23 mouse cellular contexts compared by ENCODE assay signal in genomic region chr11:107377326-107377725, GRCm38 (mm10).
DNase-seq lines count a peak whose midpoint lies in the region; ATAC-seq lines count a peak whose summit lies in the region.
"Had no signal": no experiment of that assay in that cellular context is flagged by ENCODE, and none has a peak within 500 bp of the region (broad histone marks: within the 10 kb centered on the region; RNA-seq: fewer than 3 reads in every experiment).

No protein-coding gene starts in this region.

- peaks cover 3% of the 10 kb centered on the region; the same call in 1 of the 2 replicates for H3K36me3 ChIP-seq in liver, embryonic 12.5 days
- no peaks in the 10 kb centered on the region for H3K36me3 ChIP-seq in liver, embryonic 15.5 days (replicated peaks)
- H3K36me3 ChIP-seq: embryonic facial prominence, embryonic 15.5 days; forebrain, embryonic 15.5 days; heart, embryonic 13.5 days had no signal

- peak; percentile 44 for DNase-seq in kidney, adult 11 months
- DNase-seq in kidney, postnatal 4 days: no peak
- no peak for DNase-seq in liver
- no peak for DNase-seq in adrenal gland, postnatal 25 days
- no peak for DNase-seq in urinary bladder, postnatal 36 days (ENCODE audit: low spot score in 2 of 2)
- DNase-seq: adrenal gland, postnatal 14 days; cerebellum, adult 9-11 months; gastrocnemius, postnatal 14 days; heart, adult 11 months; heart, postnatal 14 days; layer of hippocampus, adult 9-11 months; lung, embryonic 14.5 days; right cerebral cortex, postnatal 14 days; thymus, postnatal 14 days had no signal

- peaks cover 35% of the 10 kb centered on the region for H3K4me1 ChIP-seq in liver, embryonic 12.5 days
- H3K4me1 ChIP-seq in liver, embryonic 15.5 days (replicated peaks): peaks cover 24% of the 10 kb centered on the region

- H3K4me3 ChIP-seq in liver, embryonic 12.5 days: no peak overlapping the region
- no peak overlapping the region for H3K4me3 ChIP-seq in liver, embryonic 15.5 days (replicated peaks)
- H3K4me3 ChIP-seq: embryonic facial prominence, embryonic 15.5 days; forebrain, embryonic 15.5 days; heart, embryonic 13.5 days; limb, embryonic 13.5 days; midbrain, embryonic 12.5 days had no signal

- no peak overlapping the region for H3K4me2 ChIP-seq in liver, embryonic 12.5 days
- no peak overlapping the region for H3K4me2 ChIP-seq in liver, embryonic 15.5 days
- H3K4me2 ChIP-seq: embryonic facial prominence, embryonic 15.5 days; forebrain, embryonic 15.5 days; heart, embryonic 13.5 days; lung, embryonic 14.5 days; midbrain, embryonic 12.5 days had no signal

- H3K27me3 ChIP-seq in liver, embryonic 12.5 days (replicated peaks): no peaks in the 10 kb centered on the region
- no peaks in the 10 kb centered on the region for H3K27me3 ChIP-seq in liver, embryonic 15.5 days
- H3K27me3 ChIP-seq: embryonic facial prominence, embryonic 15.5 days; forebrain, embryonic 15.5 days; heart, embryonic 13.5 days; limb, embryonic 13.5 days; midbrain, embryonic 12.5 days had no signal

- ATAC-seq in liver, embryonic 12.5 days: 0 out of 2 replicates have a peak, but pooled peaks have one; percentile 19
- peak; percentile 50 for ATAC-seq in liver, embryonic 15.5 days (ENCODE audit: insufficient read depth)
- ATAC-seq: CD4-positive, CD25-positive, alpha-beta regulatory T cell, adult 4 months; forebrain, embryonic 15.5 days; hindbrain, postnatal 0 days had no signal

- H3K27ac ChIP-seq in liver, embryonic 12.5 days: no peak overlapping the region
- H3K27ac ChIP-seq in liver, embryonic 15.5 days (replicated peaks): 0 out of 2 replicates have a peak overlapping the region, but pooled peaks have one; percentile 45
- H3K27ac ChIP-seq: embryonic facial prominence, embryonic 15.5 days; forebrain, embryonic 15.5 days; heart, embryonic 13.5 days; midbrain, embryonic 12.5 days had no signal

- H3K9ac ChIP-seq in liver, embryonic 12.5 days: no peak overlapping the region
- no peak overlapping the region for H3K9ac ChIP-seq in liver, embryonic 15.5 days
- H3K9ac ChIP-seq: embryonic facial prominence, embryonic 15.5 days; forebrain, embryonic 15.5 days; heart, embryonic 13.5 days; limb, embryonic 13.5 days; lung, embryonic 14.5 days; midbrain, embryonic 12.5 days had no signal

- H3K9me3 ChIP-seq in liver, embryonic 12.5 days (replicated peaks): peaks cover 6% of the 10 kb centered on the region; the same call in 1 of the 2 replicates
- H3K9me3 ChIP-seq in liver, embryonic 15.5 days (replicated peaks): no peaks in the 10 kb centered on the region
- H3K9me3 ChIP-seq: embryonic facial prominence, embryonic 15.5 days; forebrain, embryonic 15.5 days; heart, embryonic 13.5 days; midbrain, embryonic 12.5 days had no signal

- 87% methylated on average over 6 of the region's 6 CpGs for WGBS in liver, embryonic 12.5 days (ENCODE audit: insufficient replicate concordance)
- WGBS in liver, embryonic 15.5 days (ENCODE audit: insufficient replicate concordance): 78% methylated on average over 6 of the region's 6 CpGs
